Mouse (Mus musculus) cerebellum, adult 9-11 months (tissue): ENCODE data around the gene Ip6k1.
"Not testable (repeated sequence)": the region's sequence is repeated elsewhere in the genome, so short reads cannot be mapped to it uniquely, and the experiment has no call there.

Experiments used
- DNase-seq: peaks from one replicate; pipeline ENCODE4 v3.0.0; 2022

The Ip6k1 gene

DNA sequence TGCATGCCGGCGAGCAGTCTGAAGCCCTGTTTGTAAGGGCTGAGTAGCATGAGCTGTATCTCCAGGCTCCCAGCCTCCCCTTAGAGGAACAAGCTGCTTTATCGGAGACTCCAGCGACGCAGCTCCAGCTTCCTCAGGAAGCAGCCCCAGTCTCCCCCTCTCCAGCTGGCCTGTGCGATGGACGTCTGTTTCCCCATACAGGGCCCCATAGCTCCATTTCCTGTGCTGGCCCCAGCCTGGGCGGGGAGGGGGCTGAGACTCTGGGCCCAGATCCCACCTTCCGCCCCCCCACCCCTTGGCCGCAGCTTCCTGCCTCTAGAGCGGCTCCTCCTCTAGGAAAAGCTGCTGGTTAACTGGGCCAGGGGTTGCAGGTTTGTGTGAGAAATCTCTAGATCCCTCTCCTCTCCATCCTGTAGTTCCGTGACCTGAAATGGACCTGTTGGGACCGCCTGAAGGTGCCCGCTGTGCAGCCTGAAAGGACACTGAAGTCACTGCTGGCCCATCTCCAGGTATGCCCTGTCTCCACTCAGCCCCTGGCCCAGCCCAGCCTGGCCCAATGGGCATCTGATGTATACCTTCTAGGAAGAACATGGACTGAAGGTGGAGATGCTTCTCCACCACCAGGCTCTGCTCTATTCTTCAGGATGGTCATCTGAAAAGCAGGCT lies 19.5 kb upstream of the Ip6k1 start, which contains the start of gene Gm20661:
TSS of gene Gm20661 (plus strand) at position 378 of the 666 bp plus-strand sequence.
- DNase-seq, result no peak

- peak; percentile 33 for DNase-seq
Observed at GRCm38 (mm10) chr9:107983421-107983890, 18.8 kb upstream of the Ip6k1 start.

DNA sequence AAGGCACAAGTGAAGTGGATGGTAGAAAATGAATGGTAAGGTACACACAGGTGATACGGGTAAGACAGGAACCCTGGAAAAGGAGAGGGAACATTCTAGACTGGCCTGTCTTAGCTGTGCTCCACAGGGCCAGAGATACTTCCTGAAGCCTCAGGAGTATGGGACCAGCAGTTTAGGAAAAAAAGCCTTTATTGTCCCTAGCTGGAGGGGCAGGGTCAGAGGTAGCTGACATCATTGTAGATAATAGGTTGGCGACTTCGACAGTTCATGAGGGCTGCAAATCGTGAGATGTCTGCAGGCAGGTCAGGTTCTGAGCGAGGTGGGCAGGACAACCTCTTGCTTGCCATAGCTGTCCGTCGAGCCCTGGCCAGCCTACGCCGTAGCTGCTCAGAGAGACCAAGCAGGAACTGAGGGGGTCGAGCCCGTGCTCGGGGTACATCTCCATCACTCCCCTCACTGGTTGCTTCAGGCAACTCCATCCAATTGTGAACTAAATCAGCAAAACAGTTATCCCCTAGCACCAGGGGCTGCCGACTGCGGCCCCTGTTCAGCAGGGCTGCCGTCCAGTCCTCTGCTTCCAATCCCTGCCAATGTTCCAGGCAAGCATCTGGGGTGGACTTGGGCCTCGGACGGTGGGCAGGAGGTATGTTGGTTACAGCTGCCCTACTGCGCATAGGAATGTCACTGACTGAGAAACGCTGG lies 18.1 kb upstream of the Ip6k1 start:
- DNase-seq, result no peak

GRCm38 (mm10) chr9:107984754-107985055 lies 17.6 kb upstream of the Ip6k1 start:
- DNase-seq, result no peak

DNA sequence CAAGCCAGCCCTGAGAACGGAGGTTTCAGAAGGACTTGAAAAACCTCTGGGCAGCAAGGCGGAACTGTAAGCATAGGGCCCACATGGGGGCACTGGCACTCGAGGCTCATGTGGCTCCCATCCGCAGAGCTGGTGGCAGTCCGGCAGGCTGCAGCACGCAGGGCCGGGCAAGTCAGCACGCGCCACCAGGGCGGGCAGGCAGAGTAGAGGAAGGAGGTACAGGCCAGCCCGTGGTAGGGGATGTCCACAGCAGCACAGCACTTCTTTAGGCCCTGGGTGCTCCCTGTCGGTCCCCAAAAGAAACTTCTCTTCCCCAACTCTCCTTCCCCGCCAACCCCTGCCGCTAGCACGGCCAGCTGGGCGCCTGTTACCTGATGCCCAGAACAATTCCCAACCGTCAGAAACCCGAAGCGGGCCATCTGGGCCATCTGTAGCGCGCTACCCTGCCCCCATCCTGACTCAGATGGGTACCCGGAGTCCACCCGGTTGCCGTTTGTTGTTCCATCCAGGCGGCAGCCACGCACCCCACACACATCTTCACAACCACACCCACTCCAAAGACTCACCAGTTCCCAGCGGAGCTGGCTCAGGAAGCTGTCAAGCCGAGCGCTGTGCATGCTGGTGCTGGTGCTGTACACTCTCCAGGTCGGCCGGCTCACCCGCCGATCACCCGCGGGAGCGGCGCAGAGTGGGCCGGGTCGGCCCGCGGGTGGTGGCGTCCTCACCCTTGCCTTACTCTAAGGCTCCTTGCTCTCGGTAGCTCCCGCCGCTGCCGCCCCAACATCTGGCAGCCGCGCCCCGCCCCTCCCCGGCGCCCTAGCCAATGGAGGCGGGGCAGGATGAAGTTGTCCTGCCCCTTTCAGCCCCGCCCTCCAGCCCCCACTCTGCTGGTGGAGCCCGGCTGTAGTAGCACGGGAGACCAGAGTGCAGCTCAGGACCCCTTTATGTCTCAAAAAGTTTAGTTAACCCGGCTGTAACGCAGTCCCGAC lies 16.9 kb upstream of the Ip6k1 start, which contains the start of gene Inka1:
TSS of gene Inka1 (minus strand) at position 749 of the 989 bp plus-strand sequence.
- DNase-seq, result peak; percentile 70

GRCm38 (mm10) chr9:107986376-107986775 lies 15.9 kb upstream of the Ip6k1 start:
- DNase-seq, result peak; percentile 77

GRCm38 (mm10) chr9:107987950-107988349 lies 14.4 kb upstream of the Ip6k1 start:
- DNase-seq, result no peak

GRCm38 (mm10) chr9:107992197-107992596 lies 10.1 kb upstream of the Ip6k1 start, which contains the start of gene Cdhr4:
Gene Cdhr4, plus strand, starts transcription at chr9:107992497.
- DNase-seq, result no peak

- no peak for DNase-seq
Observed at GRCm38 (mm10) chr9:107993013-107993412, 9.3 kb upstream of the Ip6k1 start.

DNA sequence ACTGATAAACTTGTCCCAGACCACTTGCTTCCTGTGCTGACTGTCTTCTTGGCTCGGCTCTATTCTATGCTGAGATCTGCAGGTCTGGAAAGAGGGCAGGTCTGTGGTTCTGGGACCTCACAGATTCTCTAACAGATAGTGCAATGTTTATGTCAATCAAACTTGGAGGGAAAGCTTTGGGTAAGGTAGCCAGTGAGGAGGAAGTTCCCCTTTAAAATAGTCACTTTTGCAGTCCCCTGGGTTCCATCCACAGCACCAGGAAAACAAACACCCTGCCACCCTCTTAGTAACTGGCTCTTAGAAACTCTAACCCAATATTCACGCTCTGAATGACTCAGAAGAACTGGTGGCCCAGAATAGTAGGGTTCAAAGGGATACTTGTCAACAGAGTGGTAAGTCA lies 7.8 kb upstream of the Ip6k1 start:
- no peak for DNase-seq

DNA sequence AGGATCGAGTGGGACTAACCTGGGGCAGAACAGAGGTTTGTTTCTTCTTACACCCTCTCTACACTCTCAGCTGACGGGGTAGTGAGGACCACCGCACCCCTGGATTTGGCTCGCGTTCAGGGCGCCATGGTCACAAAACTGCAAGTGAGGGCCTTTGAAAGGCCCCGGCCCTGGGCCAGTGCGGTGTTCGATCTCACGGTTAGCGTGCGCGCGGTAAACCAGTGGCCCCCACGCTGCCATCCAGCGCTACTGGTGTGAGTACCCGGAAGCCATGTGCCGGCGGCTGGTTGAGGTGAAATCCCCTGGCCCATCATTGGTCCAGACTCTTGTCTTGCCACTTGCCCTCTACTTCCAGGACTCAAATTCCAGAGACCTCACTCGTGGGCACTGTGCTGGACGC lies 6.8 kb upstream of the Ip6k1 start:
- no peak for DNase-seq

- no peak for DNase-seq
Observed at GRCm38 (mm10) chr9:107996049-107996448, 6.3 kb upstream of the Ip6k1 start, which contains the start of gene Gm20662. Gene Gm20662, plus strand, starts transcription at chr9:107996349.

GRCm38 (mm10) chr9:108002778-108003530 lies 653 bp downstream of the Ip6k1 start:
- no peak for DNase-seq

DNA sequence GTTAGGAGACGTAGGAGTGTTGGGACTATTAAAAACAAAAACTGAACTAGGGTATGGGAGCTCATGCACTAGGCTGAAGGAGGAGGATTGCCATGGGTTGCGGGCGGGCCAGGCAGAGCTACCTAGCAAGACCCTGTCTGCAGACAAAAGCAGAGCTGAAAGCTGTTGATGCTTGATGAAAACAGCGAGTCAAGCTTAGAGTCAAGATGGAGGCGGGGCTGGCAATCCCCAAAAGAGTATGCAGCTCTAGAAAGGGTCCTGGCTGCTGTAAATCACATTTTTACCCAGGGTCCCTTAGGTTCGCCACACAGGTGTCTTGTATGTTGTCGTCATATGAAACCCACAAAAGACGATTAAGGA lies 1.2 kb downstream of the Ip6k1 start:
- no peak for DNase-seq

DNA sequence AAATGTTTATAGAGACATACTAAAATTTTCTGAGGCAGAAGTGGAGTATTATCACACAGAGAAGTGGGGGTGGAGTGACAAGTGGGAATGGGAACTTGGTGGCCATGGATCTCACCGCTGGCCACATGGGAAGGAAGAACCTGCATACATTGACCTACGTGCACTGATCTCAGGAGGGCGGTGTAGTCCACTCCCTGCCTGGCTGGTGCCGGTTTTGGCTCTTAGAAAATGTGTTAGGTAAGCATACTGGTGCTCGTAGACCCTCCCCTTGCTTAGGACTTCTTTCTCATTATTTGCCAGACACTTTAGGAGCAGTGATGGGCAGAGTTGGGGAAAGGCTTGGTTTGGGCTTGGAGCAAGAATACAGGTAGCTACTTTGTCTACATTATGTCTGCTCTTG lies 5.7 kb downstream of the Ip6k1 start:
- DNase-seq, result no peak

GRCm38 (mm10) chr9:108010385-108010784 lies 8.1 kb downstream of the Ip6k1 start:
- no peak for DNase-seq

DNA sequence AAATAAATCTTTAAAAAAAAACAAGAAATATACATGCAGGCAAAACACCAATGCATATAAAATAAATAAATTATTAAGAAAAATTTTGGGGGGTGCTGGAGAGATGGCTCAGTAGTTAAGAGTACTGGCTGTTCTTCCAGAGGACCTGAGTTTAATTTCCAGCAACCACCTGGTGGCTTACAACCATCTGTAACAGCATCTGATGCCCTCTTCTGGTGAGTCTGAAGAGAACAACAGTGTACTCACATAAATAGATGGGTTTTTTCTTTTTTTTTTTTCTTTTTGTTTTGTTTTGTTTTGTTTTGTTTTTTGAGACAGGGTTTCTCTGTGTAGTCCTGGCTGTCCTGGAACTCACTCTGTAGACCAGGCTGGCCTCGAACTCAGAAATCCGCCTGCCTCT lies 11.3 kb downstream of the Ip6k1 start:
- not testable (repeated sequence) for DNase-seq

- DNase-seq, result no peak
Observed at GRCm38 (mm10) chr9:108017127-108017526, 14.8 kb downstream of the Ip6k1 start.

DNA sequence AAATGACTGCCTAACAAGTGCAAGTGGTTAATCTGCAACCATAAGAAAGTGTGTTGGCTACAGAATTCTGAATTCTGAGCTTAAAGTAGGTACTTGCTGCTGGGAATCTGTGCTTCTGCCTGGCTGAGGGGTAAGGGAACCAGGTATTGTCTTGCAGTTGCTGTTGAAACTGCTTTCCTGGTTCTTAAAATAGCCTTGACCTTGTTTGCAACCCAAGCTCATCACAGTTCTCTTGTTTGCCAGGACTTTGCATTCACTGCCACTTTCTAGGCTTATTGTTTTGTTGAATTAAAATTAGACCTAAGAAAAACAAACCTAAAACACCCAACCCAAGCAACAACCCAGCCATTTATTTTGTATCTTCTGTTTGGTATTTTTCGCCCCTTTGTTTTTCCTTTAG lies 18.4 kb downstream of the Ip6k1 start:
- DNase-seq, result no peak

DNA sequence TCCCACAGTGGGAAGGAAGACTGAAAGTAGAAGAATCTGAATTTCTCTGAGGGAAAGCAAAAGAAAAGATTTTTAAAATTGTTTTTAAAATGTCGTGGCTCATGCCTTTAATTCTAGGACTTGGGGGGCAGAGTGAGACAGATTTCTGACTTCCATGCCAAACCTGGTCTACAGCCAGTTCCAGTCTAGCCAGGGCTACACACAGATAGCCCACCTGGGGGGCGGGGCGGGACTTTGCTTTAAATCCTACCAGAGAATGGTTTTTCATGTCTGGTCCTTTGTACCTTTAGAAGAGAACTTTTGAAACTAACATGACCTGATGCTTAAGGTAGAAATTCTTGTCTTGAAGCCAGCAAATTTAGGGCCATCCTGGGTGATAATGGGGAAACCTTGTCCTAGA lies 20.9 kb downstream of the Ip6k1 start:
- DNase-seq, result peak; percentile 28

- DNase-seq, result no peak
Observed at GRCm38 (mm10) chr9:108026584-108026983, 24.3 kb downstream of the Ip6k1 start.

GRCm38 (mm10) chr9:108027867-108028266 lies 25.6 kb downstream of the Ip6k1 start:
- DNase-seq, result no peak
